In genomic region chr13:117223125-117223524, GRCm38 (mm10) we compare ENCODE assay signal across 24 mouse cellular contexts. TPM values are rescaled to one million over a fixed set of nuclear protein-coding genes. Genes with fewer than 3 reads are reported as not detected.
A peak's percentile ranks its signal among the peaks of the same experiment; 100 is the strongest.
DNase-seq lines count a peak whose midpoint lies in the region; ATAC-seq and TF ChIP-seq lines count a peak whose summit lies in the region.
"Had no signal": no experiment of that assay in that cellular context is flagged by ENCODE, and none has a peak within 500 bp of the region (broad histone marks: within the 10 kb centered on the region; RNA-seq: fewer than 3 reads in every experiment).

No protein-coding gene starts in this region.

- peak; percentile 94 for DNase-seq in heart, adult 11 months
- DNase-seq in heart, embryonic 10.5 days (ENCODE audit: low spot score): no peak
- peak; percentile 34 to 56 for DNase-seq in B cell, adult 2 months
- DNase-seq in cerebellum, postnatal 10 days: no peak
- DNase-seq: adrenal gland, postnatal 25 days; cerebellum, adult 9-11 months; gastrocnemius, postnatal 14 days; heart, postnatal 10 days; layer of hippocampus, postnatal 36 days; lung, embryonic 14.5 days; right cerebral cortex, adult 18-20 months; thymus, adult 2 months had no signal

- no peak overlapping the region for H3K4me2 ChIP-seq in forebrain, embryonic 15.5 days (replicated peaks)
- H3K4me2 ChIP-seq: hindbrain, embryonic 13.5 days; intestine, embryonic 15.5 days; lung, embryonic 14.5 days; stomach, embryonic 15.5 days had no signal

- H3K27me3 ChIP-seq in heart, embryonic 10.5 days (ENCODE audit: insufficient read depth, poor library complexity, severe bottlenecking): no peaks in the 10 kb centered on the region
- no peaks in the 10 kb centered on the region for H3K27me3 ChIP-seq in forebrain, embryonic 15.5 days
- H3K27me3 ChIP-seq: CH12.LX; hindbrain, embryonic 13.5 days; stomach, embryonic 15.5 days had no signal

- 44% methylated on average over 5 of the region's 5 CpGs for WGBS in heart, embryonic 10.5 days
- WGBS in forebrain, embryonic 15.5 days: 57% methylated on average over 5 of the region's 5 CpGs

- H3K36me3 ChIP-seq in heart, embryonic 10.5 days: no peaks in the 10 kb centered on the region
- no peaks in the 10 kb centered on the region for H3K36me3 ChIP-seq in forebrain, embryonic 15.5 days
- H3K36me3 ChIP-seq: hindbrain, embryonic 13.5 days; intestine, embryonic 15.5 days; stomach, embryonic 15.5 days had no signal

- H3K4me1 ChIP-seq in heart, embryonic 10.5 days: peaks cover 18% of the 10 kb centered on the region
- H3K4me1 ChIP-seq in bone marrow macrophage, adult 2 months (ENCODE audit: control insufficient read depth, insufficient read depth, low read length): peaks cover 26% of the 10 kb centered on the region
- peaks cover 15% of the 10 kb centered on the region for H3K4me1 ChIP-seq in forebrain, embryonic 15.5 days

- H3K4me3 ChIP-seq in heart, embryonic 10.5 days: no peak overlapping the region
- peak overlapping the region; percentile 43 for H3K4me3 ChIP-seq in bone marrow macrophage, adult 2 months (ENCODE audit: insufficient read depth, low read length)
- no peak overlapping the region for H3K4me3 ChIP-seq in forebrain, embryonic 15.5 days
- H3K4me3 ChIP-seq: hindbrain, embryonic 13.5 days; intestine, embryonic 15.5 days; stomach, embryonic 15.5 days had no signal

- H3K27ac ChIP-seq in heart, embryonic 10.5 days: no peak overlapping the region
- peak overlapping the region; percentile 93 for H3K27ac ChIP-seq in bone marrow macrophage, adult 2 months (ENCODE audit: insufficient read depth, low read depth, low read length)
- no peak overlapping the region for H3K27ac ChIP-seq in forebrain, embryonic 15.5 days (replicated peaks)
- H3K27ac ChIP-seq: hindbrain, embryonic 13.5 days; intestine, embryonic 15.5 days; midbrain, embryonic 10.5 days; stomach, embryonic 15.5 days had no signal

- peak; percentile 71 for ATAC-seq in monocyte, adult 5-6 weeks (replicated peaks; ENCODE audit: insufficient number of reproducible peaks, low FRiP score, low TSS enrichment, poor library complexity, severe bottlenecking)
- no peak for ATAC-seq in forebrain, embryonic 15.5 days (replicated peaks)
- ATAC-seq: activated CD4-positive, CD25-positive, alpha-beta regulatory T cell, adult 4 months; intestine, embryonic 15.5 days had no signal

- TF ChIP-seq CTCF in bone marrow macrophage, adult 2 months (IDR thresholded peaks at IDR 0.05; ENCODE audit: low read depth, low read length): no peak

- no peak for TF ChIP-seq POLR2A in bone marrow macrophage, adult 2 months (IDR thresholded peaks at IDR 0.05; ENCODE audit: borderline replicate concordance, low read depth, low read length)

- H3K9me3 ChIP-seq in heart, embryonic 10.5 days: no peaks in the 10 kb centered on the region
- H3K9me3 ChIP-seq in forebrain, embryonic 15.5 days: no peaks in the 10 kb centered on the region
- H3K9me3 ChIP-seq: hindbrain, embryonic 13.5 days; intestine, embryonic 15.5 days; midbrain, embryonic 10.5 days; stomach, embryonic 15.5 days had no signal

- H3K9ac ChIP-seq in forebrain, embryonic 15.5 days (replicated peaks): no peak overlapping the region
- H3K9ac ChIP-seq: hindbrain, embryonic 13.5 days; intestine, embryonic 15.5 days; lung, embryonic 14.5 days; stomach, embryonic 15.5 days had no signal

RNA-seq across cellular contexts. Expression of gene Gm17509, which starts 2.2 kb away (rescaled TPM):
- 0.27 and 0.36 TPM in 2 replicates for polyA plus RNA-seq in heart, embryonic 10.5 days (2016; fragmentation: Nextera tagmentation; extraction: Ambion mirVana)
- polyA plus RNA-seq in bone marrow macrophage, adult 2 months (2012; ENCODE audit: insufficient read depth, insufficient read length, missing spikeins): 0.45 TPM in 1 of 2 replicates, not detected in the other
- total RNA-seq in monocyte, adult 5-6 weeks (2017): 0.19 to 0.21 TPM in 2 of 3 replicates, not detected in the other
- 0.34 and 0.59 TPM in 2 replicates for polyA plus RNA-seq in forebrain, embryonic 15.5 days (2015; fragmentation: Nextera tagmentation; extraction: Ambion mirVana)
- total RNA-seq: adrenal gland, postnatal 25 days; CH12.LX; gastrocnemius, postnatal 14 days; heart, postnatal 10 days had no signal
- polyA plus RNA-seq: large intestine, adult 2 months; liver, adult 2 months; lung, embryonic 14.5 days; small intestine, adult 2 months; stomach, embryonic 15.5 days had no signal

RNA-seq across cellular contexts. Expression of gene Emb, which starts 14.8 kb away (rescaled TPM):
- 26.6 and 44.9 TPM in 2 replicates for polyA plus RNA-seq in heart, embryonic 10.5 days (2016; fragmentation: Nextera tagmentation; extraction: Ambion mirVana)
- polyA plus RNA-seq in bone marrow macrophage, adult 2 months (2012; ENCODE audit: insufficient read depth, insufficient read length, missing spikeins): 271 and 273 TPM in 2 replicates
- 124 to 196 TPM (median 176 TPM) in 3 replicates for total RNA-seq in monocyte, adult 5-6 weeks (2017)
- polyA plus RNA-seq in forebrain, embryonic 15.5 days (2015; fragmentation: Nextera tagmentation; extraction: Ambion mirVana): 6.8 and 10.2 TPM in 2 replicates

Comparison
In these comparisons a context has a peak if more than half of its experiments do, and no peak if none do; other contexts are left out.
1. DNase-seq: peak in heart, adult 11 months (single experiment) and B cell, adult 2 months (2 of 2); none in heart, embryonic 10.5 days (single experiment) and cerebellum, postnatal 10 days (0 of 2).